Mouse (Mus musculus): ENCODE measurements around the gene Mob3b.

GRCm38 (mm10) chr4:35124027-35124426 lies 33.3 kb downstream of the Mob3b start:
- no peak for TF ChIP-seq GATA1 (IDR thresholded peaks at IDR 0.05; ENCODE audit: borderline replicate concordance, low read length)
- TF ChIP-seq CTCF (IDR thresholded peaks at IDR 0.05; ENCODE audit: low read depth, low read length) = no peak
- no peak for TF ChIP-seq TAL1 (conservative IDR thresholded peaks at IDR 0.05; ENCODE audit: low read depth, low read length)
- no peak for TF ChIP-seq POLR2AphosphoS5 (IDR thresholded peaks at IDR 0.05; ENCODE audit: insufficient replicate concordance, low read depth, low read length)
- TF ChIP-seq GATA2 (IDR thresholded peaks at IDR 0.05; ENCODE audit: borderline replicate concordance, low read depth, low read length) = no peak

Measured in G1E (cell line).